Mouse (Mus musculus) regulatory T cell (primary cell): Measurements from ENCODE around the gene Wdr25.

Experiments
- in situ Hi-C: fragments of 300-600 bp; cut with MboI, MseI; formaldehyde crosslinking; loops from one replicate; pipeline ENCODE4 v1.15.1; 2025; ENCODE audit warnings: high pct_unique_total_duplicates

Gene Wdr25

GRCm38 (mm10) chr12:108983496-108983895 is 90.1 kb downstream of the Wdr25 start:
- in situ Hi-C loops: no loop called here

DNA sequence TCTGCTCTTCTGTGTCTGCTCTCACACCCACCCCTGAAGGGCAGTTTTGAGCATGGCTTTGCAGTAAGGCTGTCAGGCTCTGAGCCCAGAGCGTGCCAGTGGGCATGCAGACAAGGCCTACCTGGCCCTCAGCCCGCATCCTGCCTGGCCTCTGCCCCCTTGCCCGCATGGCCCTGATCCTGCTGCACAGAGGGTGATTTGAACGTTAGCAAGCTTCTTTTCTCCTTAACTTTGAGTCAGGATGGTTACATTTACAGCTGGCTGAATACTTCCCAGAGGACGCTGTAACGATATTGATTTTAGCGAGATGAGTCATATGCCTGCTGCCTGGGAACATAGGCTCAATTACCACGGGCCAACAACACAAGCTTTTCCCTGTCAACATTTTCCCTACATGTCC is 91.0 kb downstream of the Wdr25 start:
- in situ Hi-C loops: no loop called here

DNA sequence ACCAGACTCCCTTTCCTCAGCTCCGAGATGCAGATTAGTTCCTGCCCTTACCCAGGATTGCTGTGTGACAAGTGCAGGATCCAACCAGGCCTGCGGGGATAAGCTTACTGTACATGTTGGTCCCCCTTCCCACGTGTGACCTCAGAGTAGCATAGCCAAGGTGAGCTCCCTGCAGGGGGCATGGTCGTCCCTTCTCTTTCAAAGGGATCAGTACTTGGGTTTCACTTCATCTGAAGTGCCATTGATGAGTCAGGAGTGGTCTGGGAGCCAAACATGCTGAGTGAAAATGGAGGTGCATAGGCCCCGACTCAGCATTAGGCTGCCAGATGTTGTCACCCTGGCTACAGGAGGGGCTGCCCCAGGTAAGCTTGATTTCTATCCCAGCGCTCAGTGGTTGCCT is 91.6 kb downstream of the Wdr25 start:
- in situ Hi-C loops: no loop called here

GRCm38 (mm10) chr12:108987448-108987847 is 94.0 kb downstream of the Wdr25 start:
- in situ Hi-C loops: no loop called here

GRCm38 (mm10) chr12:108990425-108990824 is 97.0 kb downstream of the Wdr25 start:
- in situ Hi-C loops: no loop called here

GRCm38 (mm10) chr12:108993046-108993445 is 99.6 kb downstream of the Wdr25 start:
- in situ Hi-C loops: no loop called here

DNA sequence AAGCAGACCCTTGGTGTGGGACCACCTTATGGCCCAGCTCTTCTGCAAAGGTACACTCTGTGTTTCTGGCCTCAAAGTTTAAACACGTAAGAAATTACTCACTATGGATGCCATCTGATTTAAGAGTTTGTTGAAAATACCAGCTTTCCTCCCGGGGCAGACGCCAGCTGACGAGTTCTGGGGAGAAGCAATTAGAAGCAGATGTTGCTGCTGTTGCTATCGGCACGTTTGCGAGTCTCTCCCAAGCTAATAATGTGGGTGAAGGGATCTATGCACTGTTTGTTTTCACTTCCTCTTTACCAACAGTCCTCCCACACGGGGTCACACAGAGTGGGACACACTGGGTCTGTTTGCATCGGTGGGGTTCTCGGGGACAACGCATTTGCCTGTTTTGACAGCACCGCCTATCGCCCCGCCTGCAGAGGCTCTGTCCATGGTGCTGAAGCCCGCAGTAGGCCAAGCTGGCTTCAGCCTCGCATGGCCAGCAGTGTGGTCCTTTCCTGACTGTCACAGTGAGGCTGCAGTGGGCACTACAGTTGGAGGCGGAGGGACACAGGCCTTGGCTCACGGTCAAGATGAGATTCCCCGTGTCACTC is 101.1 kb downstream of the Wdr25 start:
- in situ Hi-C loops: no loop called here

- in situ Hi-C loops: no loop called here
These were observed 102.7 kb downstream of the Wdr25 start for GRCm38 (mm10) chr12:108995976-108996636.

DNA sequence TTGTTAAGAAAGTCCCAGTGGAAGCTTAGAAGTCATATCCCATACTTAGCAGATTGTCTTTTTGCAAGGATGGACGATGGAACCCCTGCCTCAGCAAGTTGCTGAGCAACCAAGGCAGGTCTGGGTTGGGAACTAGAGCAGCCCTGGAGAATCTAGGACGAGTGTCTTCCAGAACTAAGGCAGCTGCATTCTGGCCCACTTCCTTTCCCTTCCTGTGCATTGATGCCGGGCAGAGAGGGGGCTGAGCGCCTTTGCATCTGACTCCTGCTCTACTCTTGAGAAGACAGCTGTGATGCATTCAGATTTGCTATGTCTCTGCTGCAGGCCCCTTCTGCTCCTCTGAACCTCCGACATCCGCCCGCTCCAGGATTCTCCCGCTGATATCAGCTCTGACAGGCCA is 103.8 kb downstream of the Wdr25 start:
- in situ Hi-C loops: no loop called here

DNA sequence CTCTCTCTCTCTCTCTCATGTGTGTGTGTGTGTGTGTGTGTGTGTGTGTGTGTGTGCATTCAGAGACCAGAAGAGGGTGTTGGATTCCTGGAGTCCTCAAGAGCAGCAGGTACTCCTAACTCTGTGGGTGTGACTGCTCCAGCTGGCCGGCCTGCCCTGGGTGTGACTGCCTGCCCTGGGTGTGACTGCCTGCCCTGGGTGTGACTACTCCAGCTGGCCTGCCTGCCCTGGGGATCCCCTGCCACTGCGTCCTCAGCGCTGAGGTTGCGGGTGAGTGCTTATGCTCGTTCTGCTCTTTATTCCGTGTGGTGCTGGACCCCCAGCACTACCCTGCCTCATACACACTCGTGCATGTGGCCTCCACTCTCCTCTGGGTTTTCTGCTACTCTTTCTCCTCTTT is 109.5 kb downstream of the Wdr25 start:
- in situ Hi-C loops: no loop called here

GRCm38 (mm10) chr12:109010070-109010649 is 116.7 kb downstream of the Wdr25 start:
- in situ Hi-C loops: no loop called here

GRCm38 (mm10) chr12:109022181-109022691 is 128.8 kb downstream of the Wdr25 start:
- in situ Hi-C loops: no loop called here

GRCm38 (mm10) chr12:109022966-109023365 is 129.5 kb downstream of the Wdr25 start:
- in situ Hi-C loops: no loop called here

DNA sequence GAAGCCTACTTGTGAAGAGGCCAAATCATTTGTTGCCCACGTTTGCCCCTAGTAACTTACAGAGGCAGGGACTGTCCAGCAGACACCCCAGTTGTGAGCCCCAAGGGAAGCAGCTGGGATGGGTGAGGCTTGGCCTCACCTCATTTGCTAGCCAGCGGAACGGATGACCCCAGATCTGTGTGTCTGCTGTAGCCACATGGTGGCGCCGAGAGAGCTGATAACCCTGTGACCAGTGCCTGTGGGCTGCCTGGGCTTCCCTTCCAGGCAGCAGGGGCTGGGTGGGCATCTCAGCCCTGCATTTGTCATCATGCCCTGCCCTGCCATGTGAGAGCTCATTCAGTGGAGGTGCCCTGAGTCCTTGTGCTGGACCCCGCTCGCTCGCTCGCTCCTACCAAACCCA is 130.3 kb downstream of the Wdr25 start:
- in situ Hi-C loops: no loop called here

GRCm38 (mm10) chr12:109037026-109037425 is 143.6 kb downstream of the Wdr25 start:
- in situ Hi-C loops: no loop called here

DNA sequence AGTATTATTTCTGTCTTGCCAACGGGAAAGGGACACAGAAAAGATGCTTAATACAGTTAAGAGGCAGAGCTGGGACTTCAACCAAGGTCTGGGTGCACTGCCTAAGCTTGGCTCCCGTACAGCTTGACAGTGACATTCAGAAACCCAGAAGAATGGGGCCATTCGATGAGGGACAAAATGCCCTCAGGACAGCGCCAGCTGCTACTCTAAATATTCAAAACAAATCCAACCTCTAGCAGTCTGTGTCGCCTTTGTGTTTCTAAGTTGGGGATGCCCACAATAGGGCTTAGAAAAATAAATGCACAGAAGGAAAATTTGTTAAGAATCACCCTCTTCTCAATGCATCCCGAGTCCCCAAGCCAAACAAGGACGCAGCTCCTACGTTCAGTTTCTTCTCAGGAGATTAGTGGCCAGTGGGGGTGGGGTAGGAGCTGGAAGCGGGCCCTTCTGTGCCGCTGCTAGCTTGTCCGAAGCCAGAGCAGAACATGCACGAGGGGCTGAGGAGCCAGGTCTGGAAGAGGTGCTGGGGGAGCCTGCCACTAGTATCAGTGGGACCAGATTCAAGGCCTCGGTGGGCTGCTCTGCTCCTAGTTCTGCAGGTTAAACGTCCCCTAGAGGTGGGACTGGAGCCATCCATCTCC is 144.9 kb downstream of the Wdr25 start:
- in situ Hi-C loops: no loop called here

DNA sequence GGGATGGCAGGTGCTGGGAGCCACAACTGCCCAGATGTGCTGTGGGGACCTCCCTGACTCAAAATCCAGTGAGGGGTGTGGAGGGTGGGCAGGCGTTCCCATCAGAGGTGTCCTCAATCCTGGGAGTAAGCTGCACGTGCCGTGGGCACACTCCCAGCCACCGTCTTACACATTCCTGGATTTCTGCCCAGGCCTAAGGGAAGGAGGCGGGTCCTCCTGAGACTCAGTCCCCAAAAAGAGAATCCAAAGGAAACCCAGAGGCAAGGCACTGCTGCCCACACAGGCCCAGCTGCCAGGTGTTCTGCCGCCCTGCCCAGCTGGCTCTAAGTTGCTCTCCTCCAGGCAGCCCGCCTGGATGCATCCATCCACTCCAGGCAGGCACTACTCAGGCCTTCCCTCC is 145.9 kb downstream of the Wdr25 start:
- in situ Hi-C loops: no loop called here

DNA sequence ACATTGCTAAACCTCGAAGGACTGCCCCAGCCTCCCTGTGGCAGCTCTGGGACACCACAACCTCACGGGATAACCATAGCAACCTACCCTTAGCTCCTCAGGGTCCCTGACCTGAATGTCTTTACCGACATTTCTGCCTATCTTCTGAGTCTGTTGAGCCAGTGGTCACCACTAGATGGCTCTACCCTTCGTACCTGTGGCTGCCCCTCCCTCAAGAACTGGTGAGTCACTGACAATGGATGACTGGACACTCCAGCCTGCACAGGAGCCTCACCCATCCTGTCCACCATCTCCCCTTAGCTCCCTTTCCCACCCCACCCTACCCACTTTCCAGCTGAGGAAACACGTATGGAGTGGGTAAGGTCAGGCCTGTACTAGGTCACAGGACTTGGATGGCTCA is 151.1 kb downstream of the Wdr25 start:
- in situ Hi-C loops: no loop called here

DNA sequence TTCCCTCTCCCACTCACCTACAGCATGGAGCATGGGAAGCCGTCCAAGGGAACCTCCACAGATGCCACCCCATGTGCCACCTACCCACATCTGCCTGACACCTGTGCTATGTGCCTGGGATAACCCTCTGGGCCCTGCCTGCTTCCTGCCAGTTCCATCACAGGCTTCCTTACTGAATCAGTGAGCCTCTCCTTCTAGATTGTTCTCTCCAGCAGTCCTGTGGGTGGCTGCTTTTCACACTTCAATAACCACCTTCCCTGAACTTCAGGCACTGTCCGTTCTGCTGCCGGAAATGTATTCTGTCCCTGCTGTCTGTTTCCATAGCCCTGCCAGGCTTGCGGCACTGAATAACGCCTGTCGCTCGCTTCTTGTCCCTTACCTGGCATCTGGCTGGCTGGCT is 152.2 kb downstream of the Wdr25 start:
- in situ Hi-C loops: no loop called here

DNA sequence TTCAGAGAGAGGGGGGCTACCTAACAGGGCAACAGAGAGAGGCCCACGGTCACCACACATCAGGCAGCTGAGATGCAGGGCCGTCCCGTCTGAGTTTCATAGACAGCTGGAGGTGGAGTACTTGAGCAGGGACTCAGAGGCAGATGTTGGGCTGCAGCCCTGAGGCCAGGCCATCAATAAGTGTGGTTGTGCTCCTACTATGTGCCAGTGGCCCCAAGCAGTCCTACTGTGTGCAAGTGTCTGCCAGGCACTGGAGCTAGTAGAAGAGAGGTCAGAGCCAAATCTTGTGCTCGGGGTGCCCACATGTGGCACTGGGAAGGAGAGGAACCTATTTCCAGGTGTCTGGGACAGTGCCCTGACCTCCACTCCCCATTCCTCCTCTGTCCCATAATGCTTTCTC is 156.5 kb downstream of the Wdr25 start:
- in situ Hi-C loops: loop anchor here (25.0 kb wide), 1 partner anchor 1537 kb away; no protein-coding TSS in a partner anchor

GRCm38 (mm10) chr12:109053020-109053806 is 159.8 kb downstream of the Wdr25 start:
- in situ Hi-C loops: loop anchor here (25.0 kb wide), 1 partner anchor 1534 kb away; no protein-coding TSS in a partner anchor

DNA sequence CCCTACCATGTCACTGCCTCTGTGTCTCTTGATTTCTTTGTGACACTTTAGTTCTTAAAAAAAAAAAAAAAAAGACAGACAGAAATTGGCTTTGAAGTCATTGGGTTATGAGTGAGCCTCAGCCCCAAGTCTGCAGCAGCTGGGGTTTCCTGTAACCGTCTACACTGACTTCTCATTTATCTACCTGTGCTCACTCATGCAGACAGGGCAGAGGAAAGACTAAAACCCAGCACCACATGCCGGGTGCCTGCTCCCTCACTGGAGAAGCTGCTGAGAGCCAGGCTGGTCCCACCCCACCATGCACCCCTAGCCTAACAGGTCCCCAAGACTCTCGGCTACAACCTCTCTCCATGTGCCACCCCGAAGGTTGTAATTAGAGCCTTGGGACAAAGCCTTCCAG is 164.3 kb downstream of the Wdr25 start:
- in situ Hi-C loops: loop anchor here (25.0 kb wide), 1 partner anchor 1530 kb away; no protein-coding TSS in a partner anchor
